Mouse (Mus musculus) embryonic fibroblast, embryonic 13.5 days (primary cell): ENCODE measurements at regions not wholly inside any gene's neighbourhood (a gene's known extent, or its start where the extent isn't known, plus 50 kb on each side); places are given as distances from the start of the nearest gene placed in this dataset.

Source experiments
- CTCF ChIP-seq: IDR thresholded peaks from 2 replicates; pipeline ENCODE4 v1.5.1; 2011; ENCODE audit warnings: mild to moderate bottlenecking, control low read depth, low read length, moderate library complexity, borderline replicate concordance; ENCODE audit not compliant: insufficient read depth
- POLR2A ChIP-seq: IDR thresholded peaks from 2 replicates; pipeline ENCODE4 v1.6.1; 2011; ENCODE audit warnings: low read depth, mild to moderate bottlenecking, control low read depth, low read length, moderate library complexity

- TF ChIP-seq POLR2A (no peak), CTCF (no peak)
Measured at GRCm38 (mm10) chr13:83723396-83723795, 219.6 kb downstream of the Mef2c start.
